Mouse (Mus musculus) midbrain, embryonic 10.5 days (tissue): ENCODE data around the gene Calr. TPM values are rescaled to one million over a fixed set of nuclear protein-coding genes. Genes with fewer than 3 reads are reported as not detected.
A peak's percentile ranks its signal among the peaks of the same experiment; 100 is the strongest.

ENCODE experiments used
- DNase-seq: peaks from one replicate; pipeline ENCODE4 v3.0.0-alpha.2; 2017; ENCODE audit warnings: low spot score
- H3K27ac ChIP-seq: fragments of 300-500 bp; sonication (generic); replicated peaks from 2 replicates; pipeline ENCODE4 v1.5.1; 2016; ENCODE audit warnings: mild to moderate bottlenecking
- H3K27me3 ChIP-seq: fragments of 300-500 bp; sonication (generic); 2 replicates; pipeline ENCODE4 v1.6.1; 2016; ENCODE audit warnings: low read depth, mild to moderate bottlenecking; ENCODE audit not compliant: poor library complexity, severe bottlenecking
- H3K36me3 ChIP-seq: fragments of 300-500 bp; sonication (generic); 2 replicates; pipeline ENCODE4 v1.6.1; 2016; ENCODE audit warnings: mild to moderate bottlenecking, moderate library complexity
- H3K4me1 ChIP-seq: fragments of 300-500 bp; sonication (generic); 2 replicates; pipeline ENCODE4 v1.6.1; 2016
- H3K4me3 ChIP-seq: fragments of 300-500 bp; sonication (generic); 2 replicates; pipeline ENCODE4 v1.5.1; 2016; ENCODE audit warnings: mild to moderate bottlenecking, moderate library complexity
- H3K9me3 ChIP-seq: fragments of 300-500 bp; sonication (generic); replicated peaks from 2 replicates; pipeline ENCODE4 v1.6.1; 2016; ENCODE audit warnings: mild to moderate bottlenecking
- WGBS: fragments of 180-500 bp; shearing (Covaris S2); methylation state at CpG from one replicate; pipeline ENCODE4 v1.1.7; 2016; 5-methylcytosine and 5-hydroxymethylcytosine counted together
- polyA plus RNA-seq: library from polyadenylated mRNA; unstranded; fragments of >200 nt; fragmentation: Nextera tagmentation; extraction: Ambion mirVana; gene quantifications from 2 replicates; pipeline ENCODE4 v1.2.1, GENCODE M21; 2016

The Calr gene
- 723 and 798 TPM in 2 replicates for polyA plus RNA-seq

DNA sequence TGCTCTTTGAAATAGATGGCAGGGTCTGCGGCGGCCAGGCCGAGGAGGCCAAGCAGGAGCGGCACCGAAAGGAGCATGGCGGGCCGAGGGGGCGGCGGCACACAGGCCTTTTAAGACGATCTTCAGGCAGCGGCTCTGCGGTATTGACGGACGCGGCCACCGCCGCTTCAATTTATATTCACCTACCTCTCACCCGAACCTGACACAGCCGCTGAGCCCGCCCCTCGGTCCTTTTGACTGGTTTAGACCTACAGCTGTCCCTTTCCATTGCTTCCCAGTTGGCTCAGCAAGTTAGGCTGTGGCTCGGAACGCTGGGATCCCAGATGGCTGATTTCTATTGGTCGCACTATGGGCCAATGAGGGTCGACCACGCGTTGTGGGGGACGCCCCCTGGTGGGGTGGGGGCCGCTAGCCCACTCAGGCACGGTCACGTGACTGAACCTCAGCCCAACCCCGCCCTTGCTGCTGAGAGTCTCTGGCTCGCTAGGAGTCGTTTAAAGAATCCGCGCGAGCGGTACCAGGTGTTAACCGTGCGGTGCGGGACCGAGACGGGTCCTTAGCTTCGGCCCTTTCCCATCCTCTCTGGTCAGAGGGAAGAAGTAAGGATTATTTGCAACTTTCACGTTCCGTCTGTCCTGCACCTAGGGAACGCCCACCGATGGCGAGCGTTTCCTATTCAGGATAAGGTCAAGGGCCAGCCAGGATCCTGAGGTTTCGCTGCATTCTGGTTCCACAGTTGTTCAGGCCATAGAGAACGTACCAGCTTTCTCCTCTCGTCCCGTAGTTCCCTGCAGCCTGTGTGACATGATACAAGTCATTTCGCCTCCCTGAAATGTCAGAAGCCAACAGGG is at the start of gene Calr:
Gene Calr (minus strand): TSS at position 213 of the 851 bp plus-strand sequence.
- peaks cover 40% of the 10 kb centered on the region for H3K36me3 ChIP-seq
- H3K4me3 ChIP-seq, result peak within 1 kb of the TSS; percentile 94
- H3K9me3 ChIP-seq, result no peaks in the 10 kb centered on the region
- H3K27me3 ChIP-seq, result no peaks in the 10 kb centered on the region
- DNase-seq, result peak; percentile 100
- H3K4me1 ChIP-seq, result peaks cover 42% of the 10 kb centered on the region
- peak within 1 kb of the TSS; percentile 96 for H3K27ac ChIP-seq
- WGBS, result under 1% methylated on average over 55 of the region's 55 CpGs

DNA sequence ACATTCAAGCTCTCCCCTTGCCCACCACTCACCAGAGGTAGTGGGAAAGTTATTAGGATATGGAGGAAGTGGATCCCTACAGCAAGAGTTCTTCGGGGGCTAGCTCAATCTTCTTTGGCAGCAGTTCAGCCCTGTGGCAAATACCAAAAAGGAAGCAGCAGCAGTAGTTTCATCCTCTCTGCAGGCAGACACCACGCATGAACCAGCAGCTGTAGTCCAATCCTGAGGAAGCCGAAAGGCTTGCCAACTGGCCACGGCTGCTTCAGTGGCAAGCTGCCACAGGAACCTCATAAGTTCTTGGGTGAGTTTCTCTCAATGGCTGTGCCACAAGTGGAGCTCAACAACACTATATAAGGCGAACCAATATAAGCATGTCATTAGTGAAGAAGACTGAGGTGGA is 49.2 kb upstream of the Calr start:
- no peak for DNase-seq
- WGBS, result 86% methylated on average over 5 of the region's 5 CpGs
- Histone ChIP-seq H3K9me3 (no peaks in the 10 kb centered on the region), H3K27me3 (peaks cover 28% of the 10 kb centered on the region), H3K4me3 (no peak overlapping the region), H3K4me1 (peaks cover 26% of the 10 kb centered on the region), H3K36me3 (peaks cover 12% of the 10 kb centered on the region), H3K27ac (no peak overlapping the region)

DNA sequence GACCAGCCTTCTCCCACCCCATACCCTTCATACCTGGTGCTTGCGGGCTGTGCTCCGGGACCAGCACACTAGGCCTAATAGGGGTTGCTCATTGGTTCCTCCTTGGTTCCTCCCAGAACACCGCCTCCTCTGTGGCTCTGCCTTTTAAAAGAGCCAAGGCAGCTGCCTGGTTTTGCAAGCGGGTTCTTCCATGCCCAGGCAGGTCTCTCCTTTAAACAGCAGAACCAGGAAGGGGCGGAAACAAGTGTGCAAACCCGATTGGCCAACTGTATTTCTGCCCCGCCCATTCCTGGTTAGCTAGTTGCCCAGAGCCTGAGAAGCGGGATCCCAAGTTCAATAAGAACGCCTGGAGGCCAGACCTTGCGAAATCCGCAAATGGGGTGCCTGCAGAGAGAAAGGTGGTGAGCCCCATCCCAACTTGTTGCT is 47.0 kb upstream of the Calr start, which contains the start of gene Gcdh:
Gene Gcdh (minus strand): TSS at position 213 of the 426 bp plus-strand sequence.
- Histone ChIP-seq H3K4me1 (peaks cover 26% of the 10 kb centered on the region), H3K27me3 (peaks cover 9% of the 10 kb centered on the region; the same call in 1 of the 2 replicates), H3K9me3 (no peaks in the 10 kb centered on the region), H3K4me3 (peak within 1 kb of the TSS; percentile 76), H3K27ac (peak within 1 kb of the TSS; percentile 82), H3K36me3 (peaks cover 30% of the 10 kb centered on the region)
- peak; percentile 88 for DNase-seq
- under 1% methylated on average over 11 of the region's 11 CpGs for WGBS

DNA sequence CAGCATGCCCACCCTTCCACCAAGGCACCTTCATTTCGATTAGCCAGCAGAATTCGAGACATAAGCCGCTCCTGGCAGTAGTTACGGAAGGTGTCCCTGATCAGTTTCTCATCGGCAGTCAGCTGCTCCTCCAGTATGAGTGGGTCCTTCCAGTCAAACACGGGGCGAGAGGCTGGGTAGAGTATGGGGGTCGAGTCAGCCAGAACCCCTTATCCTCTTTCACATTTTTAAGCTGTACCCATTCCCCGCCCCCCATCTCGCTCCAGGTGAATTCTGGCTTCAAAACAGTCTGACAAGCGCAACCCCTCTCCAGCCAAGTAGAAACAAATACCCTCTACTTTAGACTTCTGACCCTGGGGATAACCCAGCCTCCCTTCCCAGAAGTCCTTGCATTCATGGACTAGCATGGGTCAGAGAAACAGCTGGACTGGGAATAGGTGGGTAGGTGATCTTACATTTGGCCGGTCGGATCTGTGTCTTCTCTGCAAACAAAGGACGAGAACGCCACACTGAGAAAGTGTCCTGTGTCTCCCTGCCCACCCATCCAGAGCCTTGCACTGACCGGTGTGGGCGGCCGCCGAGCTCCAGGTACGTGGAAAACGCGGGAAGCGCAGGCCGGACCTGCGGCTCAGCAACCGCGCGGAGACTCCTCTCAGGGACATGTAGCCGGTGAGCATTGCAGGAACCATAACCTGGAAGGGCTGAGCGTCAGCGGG is 46.4 kb upstream of the Calr start:
- peaks cover 36% of the 10 kb centered on the region for H3K36me3 ChIP-seq
- DNase-seq, result no peak
- H3K27ac ChIP-seq, result peak overlapping the region; percentile 82
- H3K9me3 ChIP-seq, result no peaks in the 10 kb centered on the region
- peaks cover 9% of the 10 kb centered on the region; the same call in 1 of the 2 replicates for H3K27me3 ChIP-seq
- peaks cover 26% of the 10 kb centered on the region for H3K4me1 ChIP-seq
- WGBS, result 14% methylated on average over 31 of the region's 31 CpGs
- H3K4me3 ChIP-seq, result peak overlapping the region; percentile 76

DNA sequence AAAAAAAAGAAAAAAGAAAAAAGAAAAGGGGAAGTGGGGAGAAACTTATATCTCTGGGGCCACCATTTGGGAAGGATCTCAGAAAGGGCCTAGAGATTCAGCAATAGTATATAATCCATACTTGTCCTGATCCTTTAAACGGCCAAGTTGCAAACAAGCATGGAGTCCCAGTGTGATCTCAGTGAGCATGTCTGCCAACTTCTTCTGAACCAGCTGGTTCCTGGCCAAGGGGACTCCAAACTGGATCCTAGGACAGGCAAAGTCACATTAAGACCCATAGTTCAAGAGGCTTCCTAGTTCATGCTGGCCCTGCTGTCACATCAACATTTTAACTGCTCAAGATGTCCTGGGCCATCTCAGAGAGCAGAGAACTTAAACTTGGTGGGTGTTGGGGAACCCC is 42.4 kb upstream of the Calr start:
- Histone ChIP-seq H3K27me3 (peaks cover 3% of the 10 kb centered on the region; the same call in 1 of the 2 replicates), H3K4me1 (peaks cover 21% of the 10 kb centered on the region), H3K27ac (no peak overlapping the region), H3K36me3 (peaks cover 71% of the 10 kb centered on the region), H3K4me3 (no peak overlapping the region), H3K9me3 (no peaks in the 10 kb centered on the region)
- 97% methylated on average over 1 of the region's 1 CpGs for WGBS
- no peak for DNase-seq

DNA sequence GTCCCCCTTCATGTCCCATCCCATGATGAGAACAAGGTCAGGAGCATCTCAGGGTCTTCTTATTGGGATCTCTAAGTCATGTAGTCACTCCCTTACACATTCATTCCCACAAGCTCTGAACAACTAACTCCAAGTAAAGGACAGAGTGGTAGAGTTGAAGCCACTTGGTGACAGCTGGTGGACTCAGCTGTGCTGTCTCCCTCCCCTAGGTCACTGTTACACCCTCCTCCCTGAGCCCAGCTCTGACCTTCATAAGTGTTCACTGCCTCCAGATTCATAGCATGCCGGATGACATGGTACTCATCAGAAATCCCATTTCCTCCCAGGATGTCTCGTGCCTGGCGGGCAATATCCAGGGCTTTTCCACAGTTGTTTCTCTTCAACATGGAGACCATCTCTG is 41.5 kb upstream of the Calr start:
- no peak for DNase-seq
- peaks cover 3% of the 10 kb centered on the region; the same call in 1 of the 2 replicates for H3K27me3 ChIP-seq
- peaks cover 71% of the 10 kb centered on the region for H3K36me3 ChIP-seq
- H3K9me3 ChIP-seq, result no peaks in the 10 kb centered on the region
- no peak overlapping the region for H3K4me3 ChIP-seq
- 94% methylated on average over 3 of the region's 3 CpGs for WGBS
- H3K4me1 ChIP-seq, result peaks cover 13% of the 10 kb centered on the region
- H3K27ac ChIP-seq, result no peak overlapping the region

DNA sequence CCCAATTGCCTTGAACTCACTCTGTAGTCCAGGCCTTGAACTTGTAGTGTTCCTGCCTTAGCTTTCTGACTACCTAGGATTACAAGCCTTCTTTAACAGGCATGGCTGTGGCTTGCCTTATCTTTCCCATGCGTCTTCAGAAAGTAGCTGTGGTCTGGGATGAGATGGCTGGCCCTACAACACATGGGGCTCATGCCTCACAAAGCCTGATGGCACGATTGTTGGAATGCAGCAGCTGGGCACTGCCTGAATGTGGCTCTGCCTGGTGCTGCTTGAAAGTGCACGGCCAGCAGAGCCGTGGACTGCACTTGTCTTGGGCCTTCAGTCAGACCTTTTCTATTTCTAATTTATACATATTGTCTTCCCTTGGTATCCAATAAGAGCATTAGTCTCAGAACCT is 38.0 kb upstream of the Calr start:
- 90% methylated on average over 4 of the region's 4 CpGs for WGBS

DNA sequence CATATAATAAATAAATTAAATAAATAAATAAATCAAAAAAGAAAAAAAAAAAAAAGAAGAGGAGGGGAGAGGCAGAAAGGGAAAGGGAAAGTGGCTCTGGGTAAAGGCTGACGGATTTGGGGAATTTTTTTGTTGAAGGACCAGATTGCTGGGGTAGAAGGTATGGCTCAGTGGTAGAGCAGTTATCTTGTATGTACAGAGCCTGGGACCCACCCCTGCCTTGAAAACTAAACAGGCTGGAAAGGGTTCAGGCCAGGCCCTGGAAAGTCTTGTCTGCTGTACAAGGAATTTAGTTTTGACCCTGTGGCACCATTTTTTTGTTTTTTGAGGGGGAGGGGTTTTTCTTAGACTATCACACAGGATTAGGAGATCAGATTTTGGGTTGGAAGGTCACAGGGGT is 32.2 kb upstream of the Calr start:
- H3K4me3 ChIP-seq, result no peak overlapping the region
- peaks cover 1% of the 10 kb centered on the region; the same call in 1 of the 2 replicates for H3K27me3 ChIP-seq
- 85% methylated on average over 1 of the region's 1 CpGs for WGBS
- no peak for DNase-seq
- H3K27ac ChIP-seq, result no peak overlapping the region
- H3K36me3 ChIP-seq, result no peaks in the 10 kb centered on the region
- no peaks in the 10 kb centered on the region for H3K4me1 ChIP-seq
- no peaks in the 10 kb centered on the region for H3K9me3 ChIP-seq

More for the DNA sequence above, 38.0 kb upstream of the Calr start:
- H3K9me3 ChIP-seq, result no peaks in the 10 kb centered on the region
- H3K27ac ChIP-seq, result no peak overlapping the region
- H3K27me3 ChIP-seq, result no peaks in the 10 kb centered on the region
- DNase-seq, result no peak
- peaks cover 48% of the 10 kb centered on the region for H3K36me3 ChIP-seq
- H3K4me3 ChIP-seq, result no peak overlapping the region
- no peaks in the 10 kb centered on the region for H3K4me1 ChIP-seq

DNA sequence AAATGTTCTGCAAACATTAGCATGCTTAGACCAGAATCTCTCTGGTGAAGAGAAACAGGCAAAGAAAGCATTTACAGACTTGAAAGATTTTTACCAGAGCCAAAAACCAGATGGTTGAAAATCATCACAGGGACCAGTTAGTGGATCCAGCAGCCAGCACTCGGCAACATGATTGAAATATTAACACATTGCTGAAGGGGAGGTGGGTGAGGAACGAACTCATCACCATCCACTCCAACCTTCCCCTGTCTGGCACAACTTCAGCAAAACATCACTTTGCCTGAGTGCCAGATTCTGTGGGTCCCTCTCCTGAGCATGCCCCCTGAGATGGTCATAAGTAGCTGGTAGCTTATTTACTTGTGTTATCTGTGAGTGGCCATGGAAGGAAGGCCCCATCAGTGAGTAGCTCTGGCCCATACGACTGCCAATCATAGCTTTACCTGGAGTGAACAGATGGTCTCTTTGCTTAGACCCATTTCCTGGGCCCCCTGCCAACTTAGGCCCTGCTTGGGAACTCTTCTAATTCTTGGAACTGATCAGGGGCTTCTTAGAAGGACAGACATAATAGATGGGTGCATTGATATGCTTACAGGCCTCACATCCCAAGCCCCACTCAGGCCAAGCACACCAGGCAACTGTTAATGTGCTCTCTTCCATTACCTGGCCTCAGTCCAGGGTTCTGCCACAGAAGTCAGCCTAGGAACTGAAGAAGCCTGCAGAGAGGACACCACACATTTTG is 30.7 kb upstream of the Calr start:
- H3K4me1 ChIP-seq, result peaks cover 7% of the 10 kb centered on the region
- no peaks in the 10 kb centered on the region for H3K36me3 ChIP-seq
- no peak for DNase-seq
- 92% methylated on average over 3 of the region's 3 CpGs for WGBS
- H3K27ac ChIP-seq, result no peak overlapping the region
- H3K9me3 ChIP-seq, result no peaks in the 10 kb centered on the region
- peaks cover 16% of the 10 kb centered on the region for H3K27me3 ChIP-seq
- no peak overlapping the region for H3K4me3 ChIP-seq

DNA sequence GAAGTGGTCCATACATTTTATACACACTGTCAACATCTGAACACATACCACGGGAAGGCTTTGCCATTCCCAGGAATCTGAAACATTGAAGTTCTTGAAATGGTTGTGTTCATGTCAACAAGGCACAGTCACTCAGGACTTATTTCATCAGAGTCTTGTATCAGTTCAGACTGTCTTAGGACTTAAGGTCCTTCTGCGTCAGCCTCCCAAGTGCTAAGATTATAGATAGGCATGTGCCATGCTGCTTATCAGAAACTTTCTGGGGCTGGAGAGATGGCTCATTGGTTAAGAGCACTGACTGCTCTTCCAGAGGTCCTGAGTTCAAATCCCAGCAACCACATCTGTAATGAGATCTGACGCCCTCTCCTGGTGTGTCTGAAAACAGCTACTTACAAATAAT is 27.6 kb upstream of the Calr start:
- peaks cover 13% of the 10 kb centered on the region for H3K36me3 ChIP-seq
- DNase-seq, result no peak
- H3K4me1 ChIP-seq, result peaks cover 15% of the 10 kb centered on the region

DNA sequence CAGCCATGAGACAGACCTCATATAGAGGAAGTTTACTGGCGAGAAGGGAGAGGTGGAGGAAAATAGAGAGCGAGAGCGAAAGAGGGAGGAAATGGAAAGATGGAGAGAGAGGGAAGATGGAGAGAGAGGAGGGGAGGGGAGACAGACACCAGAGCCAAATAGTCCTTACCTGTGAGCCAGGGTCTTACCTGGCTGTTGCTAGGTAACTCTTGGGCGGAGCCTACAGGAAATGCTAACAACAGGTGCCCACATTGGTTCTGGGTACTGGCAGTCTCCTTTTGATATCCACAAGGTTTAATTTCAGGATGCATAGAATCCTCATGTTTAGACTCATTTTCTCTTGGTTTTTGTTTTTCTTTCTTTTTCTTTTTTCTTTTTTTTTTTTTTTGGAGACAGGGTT is 26.3 kb upstream of the Calr start:
- Histone ChIP-seq H3K27ac (peak overlapping the region; percentile 77; the same call in 1 of the 2 replicates), H3K36me3 (peaks cover 27% of the 10 kb centered on the region), H3K27me3 (peaks cover 24% of the 10 kb centered on the region), H3K4me3 (peak overlapping the region; percentile 56), H3K9me3 (no peaks in the 10 kb centered on the region), H3K4me1 (peaks cover 15% of the 10 kb centered on the region)
- WGBS, result 65% methylated on average over 4 of the region's 4 CpGs
- DNase-seq, result no peak

More for the DNA sequence above, 27.6 kb upstream of the Calr start:
- WGBS, result 93% methylated on average over 3 of the region's 3 CpGs
- no peak overlapping the region for H3K4me3 ChIP-seq
- peaks cover 24% of the 10 kb centered on the region for H3K27me3 ChIP-seq
- H3K9me3 ChIP-seq, result no peaks in the 10 kb centered on the region
- no peak overlapping the region for H3K27ac ChIP-seq

DNA sequence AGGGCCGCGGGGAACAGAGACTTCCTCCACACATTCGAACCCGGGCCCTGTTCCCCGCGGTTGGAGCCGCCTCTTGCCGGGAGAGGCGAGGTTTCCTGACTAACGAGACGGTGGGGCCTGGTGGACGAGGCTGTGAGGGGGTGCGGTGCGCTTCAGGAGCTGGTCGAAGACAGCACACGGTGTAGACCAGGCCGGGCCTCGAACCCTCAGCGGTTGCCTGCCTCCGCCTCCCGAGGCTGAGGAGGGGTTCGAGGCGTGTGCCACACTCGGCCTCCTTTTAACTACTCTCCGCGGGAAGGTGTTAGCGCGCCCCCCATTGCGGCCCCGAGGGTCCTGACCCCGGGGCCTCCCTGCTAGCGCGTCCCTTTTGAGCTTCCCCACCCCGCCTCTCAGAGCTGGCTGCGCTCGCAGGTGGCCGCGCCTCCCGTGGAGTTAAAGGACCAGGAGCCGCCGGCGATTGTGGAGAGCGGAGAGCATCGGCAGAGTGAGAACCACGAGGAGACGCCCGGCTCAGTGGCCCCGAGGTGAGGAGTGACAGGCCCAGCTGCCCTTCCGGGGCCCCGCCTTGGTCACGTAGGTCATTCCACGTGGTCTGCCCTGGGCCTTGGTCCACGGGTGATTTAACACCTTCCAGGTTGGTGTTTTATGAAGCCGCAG is 25.7 kb upstream of the Calr start:
- DNase-seq, result peak; percentile 58
- H3K9me3 ChIP-seq, result no peaks in the 10 kb centered on the region
- peak overlapping the region; percentile 56 for H3K4me3 ChIP-seq
- peaks cover 24% of the 10 kb centered on the region for H3K27me3 ChIP-seq
- H3K36me3 ChIP-seq, result peaks cover 32% of the 10 kb centered on the region
- H3K27ac ChIP-seq, result peak overlapping the region; percentile 77
- H3K4me1 ChIP-seq, result peaks cover 15% of the 10 kb centered on the region
- WGBS, result 3% methylated on average over 53 of the region's 54 CpGs
